Mouse (Mus musculus) kidney, postnatal 0 days (tissue): ENCODE data around the gene Prickle4. TPM values are rescaled to one million over a fixed set of nuclear protein-coding genes. Genes with fewer than 3 reads are reported as not detected.
A peak's percentile ranks its signal among the peaks of the same experiment; 100 is the strongest.

Experiments used
- ATAC-seq: fragments of 200-750 bp; cut with Nextera tagmentation; replicated peaks from 2 replicates; pipeline ENCODE4 v1.8.0; 2017; ENCODE audit warnings: low read depth, moderate number of reproducible peaks, moderate TSS enrichment, moderate library complexity; ENCODE audit not compliant: low FRiP score
- DNase-seq: peaks from one replicate; pipeline ENCODE4 v3.0.0-alpha.2; 2016; ENCODE audit warnings: low spot score
- H3K27ac ChIP-seq: fragments of 300-500 bp; sonication (generic); 2 replicates; pipeline ENCODE4 v1.5.1; 2014; ENCODE audit warnings: mild to moderate bottlenecking
- H3K27me3 ChIP-seq: fragments of 300-500 bp; sonication (generic); 2 replicates; pipeline ENCODE4 v1.6.1; 2014; ENCODE audit warnings: low read length, mixed read lengths; ENCODE audit not compliant: insufficient read depth
- H3K36me3 ChIP-seq: fragments of 300-500 bp; sonication (generic); 2 replicates; pipeline ENCODE4 v1.6.1; 2014; ENCODE audit warnings: low read length, mixed read lengths; ENCODE audit not compliant: insufficient read depth
- H3K4me1 ChIP-seq: fragments of 300-500 bp; sonication (generic); replicated peaks from 2 replicates; pipeline ENCODE4 v1.6.1; 2014; ENCODE audit warnings: antibody characterized with exemption, low read length, mixed read lengths; ENCODE audit not compliant: insufficient read depth
- H3K4me2 ChIP-seq: fragments of 300-500 bp; sonication (generic); 2 replicates; pipeline ENCODE4 v1.6.1; 2014; ENCODE audit warnings: mild to moderate bottlenecking, low read length, moderate library complexity, mixed read lengths
- H3K4me3 ChIP-seq: fragments of 300-500 bp; sonication (generic); replicated peaks from 2 replicates; pipeline ENCODE4 v1.5.1; 2014; ENCODE audit warnings: low read depth, low read length
- H3K9ac ChIP-seq: fragments of 300-500 bp; sonication (generic); 2 replicates; pipeline ENCODE4 v1.6.1; 2014; ENCODE audit warnings: low read depth, low read length
- H3K9me3 ChIP-seq: fragments of 300-500 bp; sonication (generic); replicated peaks from 2 replicates; pipeline ENCODE4 v1.6.1; 2016; ENCODE audit warnings: low read length, inconsistent platforms, mixed read lengths
- CTCF ChIP-seq: IDR thresholded peaks from 2 replicates; pipeline ENCODE4 v1.5.1; 2016; ENCODE audit warnings: antibody characterized with exemption, low read depth, mild to moderate bottlenecking, moderate library complexity
- WGBS: fragments of 180-500 bp; shearing (Covaris S2); extraction: QIAGEN DNeasy Blood & Tissue Kit; methylation state at CpG from one replicate; pipeline ENCODE4 v1.1.7; 2014; 5-methylcytosine and 5-hydroxymethylcytosine counted together
- polyA plus RNA-seq: library from polyadenylated mRNA; unstranded; fragments of >200 nt; fragmentation: Nextera tagmentation; extraction: Ambion mirVana; gene quantifications from 2 replicates; pipeline ENCODE4 v1.2.1, GENCODE M21; 2015

The Prickle4 gene
- polyA plus RNA-seq, 1 experiment from 2014 or later, result 1.1 TPM

- H3K4me2 ChIP-seq, result no peak overlapping the region
- ATAC-seq (no peak), DNase-seq (no peak)
- no peaks in the 10 kb centered on the region for H3K9me3 ChIP-seq
- 76% methylated on average over 9 of the region's 9 CpGs for WGBS
- H3K27ac ChIP-seq, result no peak overlapping the region
- H3K4me3 ChIP-seq, result no peak overlapping the region
- no peaks in the 10 kb centered on the region for H3K27me3 ChIP-seq
- H3K36me3 ChIP-seq, result peaks cover 19% of the 10 kb centered on the region
- no peak for TF ChIP-seq CTCF
- no peaks in the 10 kb centered on the region for H3K4me1 ChIP-seq
- no peak overlapping the region for H3K9ac ChIP-seq
These were observed 7.3 kb upstream of the Prickle4 start for GRCm38 (mm10) chr17:47701793-47702192.

- Histone ChIP-seq H3K36me3 (peaks cover 19% of the 10 kb centered on the region), H3K27ac (no peak overlapping the region), H3K9me3 (no peaks in the 10 kb centered on the region), H3K27me3 (no peaks in the 10 kb centered on the region), H3K4me3 (no peak overlapping the region), H3K9ac (no peak overlapping the region), H3K4me1 (peaks cover 5% of the 10 kb centered on the region; the same call in 1 of the 2 replicates), H3K4me2 (no peak overlapping the region)
- DNase-seq, result no peak
- ATAC-seq, result no peak
- 65% methylated on average over 2 of the region's 2 CpGs for WGBS
- TF ChIP-seq CTCF, result no peak
These were observed 4.5 kb upstream of the Prickle4 start for GRCm38 (mm10) chr17:47699055-47699454.

- ATAC-seq, result no peak
- Histone ChIP-seq H3K27me3 (no peaks in the 10 kb centered on the region), H3K4me2 (no peak overlapping the region), H3K4me1 (peaks cover 5% of the 10 kb centered on the region; the same call in 1 of the 2 replicates), H3K9me3 (no peaks in the 10 kb centered on the region), H3K27ac (no peak overlapping the region), H3K9ac (no peak overlapping the region), H3K4me3 (no peak overlapping the region), H3K36me3 (peaks cover 12% of the 10 kb centered on the region)
- peak; percentile 21 for DNase-seq
- TF ChIP-seq CTCF, result no peak
- 82% methylated on average over 10 of the region's 10 CpGs for WGBS
These were observed 3.6 kb upstream of the Prickle4 start for GRCm38 (mm10) chr17:47698156-47698555.

- Histone ChIP-seq H3K4me2 (peak overlapping the region; percentile 75), H3K27ac (peak overlapping the region; percentile 61; the same call in 1 of the 2 replicates), H3K9me3 (no peaks in the 10 kb centered on the region), H3K36me3 (peaks cover 5% of the 10 kb centered on the region; the same call in 1 of the 2 replicates), H3K4me1 (peaks cover 5% of the 10 kb centered on the region; the same call in 1 of the 2 replicates), H3K27me3 (no peaks in the 10 kb centered on the region), H3K4me3 (peak overlapping the region; percentile 87), H3K9ac (peak overlapping the region; percentile 84)
- DNase-seq, result peak; percentile 56
- TF ChIP-seq CTCF, result no peak
- 2% methylated on average over 16 of the region's 23 CpGs for WGBS
- 0 out of 2 replicates have a peak, but pooled peaks have one; percentile 0 for ATAC-seq
These were observed 788 bp upstream of the Prickle4 start for GRCm38 (mm10) chr17:47695337-47695710.

GRCm38 (mm10) chr17:47694442-47694502 lies 264 bp downstream of the Prickle4 start, which contains the start of gene Gm21981:
Gene Gm21981, minus strand, starts transcription at chr17:47694455.
- H3K4me3 ChIP-seq, result peak within 1 kb of the TSS; percentile 87
- no peaks in the 10 kb centered on the region for H3K9me3 ChIP-seq
- no peak; the same call in 1 of the 2 replicates for TF ChIP-seq CTCF
- H3K4me1 ChIP-seq, result peaks cover 6% of the 10 kb centered on the region; the same call in 1 of the 2 replicates
- H3K27me3 ChIP-seq, result no peaks in the 10 kb centered on the region
- H3K27ac ChIP-seq, result peak within 1 kb of the TSS; percentile 74
- WGBS, result 4% methylated on average over 3 of the region's 3 CpGs
- ATAC-seq (no peak), DNase-seq (no peak)
- peak within 1 kb of the TSS; percentile 75 for H3K4me2 ChIP-seq
- peak within 1 kb of the TSS; percentile 84 for H3K9ac ChIP-seq
- H3K36me3 ChIP-seq, result no peaks in the 10 kb centered on the region; the same call in 1 of the 2 replicates

- ATAC-seq (no peak), DNase-seq (no peak)
- no peaks in the 10 kb centered on the region for H3K27me3 ChIP-seq
- H3K4me1 ChIP-seq, result peaks cover 8% of the 10 kb centered on the region; the same call in 1 of the 2 replicates
- no peak for TF ChIP-seq CTCF
- peak overlapping the region; percentile 84 for H3K9ac ChIP-seq
- H3K9me3 ChIP-seq, result no peaks in the 10 kb centered on the region
- peak overlapping the region; percentile 75 for H3K4me2 ChIP-seq
- WGBS, result 27% methylated on average over 13 of the region's 13 CpGs
- H3K4me3 ChIP-seq, result peak overlapping the region; percentile 87
- no peak overlapping the region for H3K27ac ChIP-seq
- no peaks in the 10 kb centered on the region for H3K36me3 ChIP-seq
These were observed 680 bp downstream of the Prickle4 start for GRCm38 (mm10) chr17:47693671-47694441.
